Mouse (Mus musculus): Measurements from ENCODE around the gene Capg. TPM values are rescaled to one million over a fixed set of nuclear protein-coding genes. Genes with fewer than 3 reads are reported as not detected.
A peak's percentile ranks its signal among the peaks of the same experiment; 100 is the strongest.

Gene Capg
- polyA plus RNA-seq (2012; rRNA removed) = 3.6 and 4.8 TPM in 2 replicates

DNA sequence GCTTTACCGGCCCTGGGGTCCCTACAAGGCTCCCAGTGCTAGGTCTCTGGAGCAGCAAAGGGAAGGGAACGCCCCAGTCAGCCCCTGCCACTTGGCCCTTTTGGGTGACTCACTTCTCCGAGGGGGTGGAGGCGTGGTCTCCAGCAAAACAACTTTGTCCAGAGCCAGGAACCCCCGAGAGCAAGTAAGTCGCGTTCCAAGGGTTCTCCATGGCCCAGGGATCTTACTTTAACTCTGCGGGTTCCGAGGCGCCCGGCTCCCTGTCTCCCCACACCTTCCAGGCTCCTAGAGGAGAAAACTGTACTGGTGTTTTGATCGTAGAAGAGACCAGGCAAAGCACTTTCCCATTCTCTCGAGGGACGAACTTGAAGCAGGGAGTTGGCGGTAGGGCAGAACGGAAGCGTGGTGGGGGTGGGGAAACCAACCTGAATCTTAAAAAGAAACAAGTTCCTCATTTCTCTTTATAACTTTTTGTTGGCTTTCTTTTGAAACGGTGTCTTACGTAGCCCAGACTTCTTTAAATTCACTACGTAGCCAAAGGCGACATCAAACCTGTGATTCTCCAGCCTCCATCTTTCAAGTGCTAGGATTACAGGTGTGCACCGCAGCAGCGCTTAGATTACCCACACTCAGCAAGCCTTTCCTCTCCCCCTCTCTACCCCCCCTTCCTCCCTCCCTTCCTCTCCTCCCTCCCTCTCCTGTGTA is at the start of gene Capg:
Gene Capg (plus strand): TSS at position 109 of the 705 bp plus-strand sequence.
- TF ChIP-seq POLR2A (IDR thresholded peaks at IDR 0.05; ENCODE audit: borderline replicate concordance, insufficient read depth, low read length) = no peak
- TF ChIP-seq CTCF (IDR thresholded peaks at IDR 0.05; ENCODE audit: borderline replicate concordance, insufficient read depth, low read depth, low read length) = no peak
- Histone ChIP-seq H3K27me3 (ENCODE audit: control insufficient read depth, insufficient read depth, low read length) (no peaks in the 10 kb centered on the region), H3K4me3 (replicated peaks; ENCODE audit: insufficient read depth, low read depth, low read length) (no peak within 1 kb of the TSS), H3K4me1 (ENCODE audit: control insufficient read depth, insufficient read depth, low read length) (no peaks in the 10 kb centered on the region), H3K27ac (ENCODE audit: insufficient read depth, low read length) (0 out of 2 replicates have a peak within 1 kb of the TSS, but pooled peaks have one; percentile 3)
- no peak for DNase-seq
- 20% methylated on average over 23 of the region's 23 CpGs for WGBS

DNA sequence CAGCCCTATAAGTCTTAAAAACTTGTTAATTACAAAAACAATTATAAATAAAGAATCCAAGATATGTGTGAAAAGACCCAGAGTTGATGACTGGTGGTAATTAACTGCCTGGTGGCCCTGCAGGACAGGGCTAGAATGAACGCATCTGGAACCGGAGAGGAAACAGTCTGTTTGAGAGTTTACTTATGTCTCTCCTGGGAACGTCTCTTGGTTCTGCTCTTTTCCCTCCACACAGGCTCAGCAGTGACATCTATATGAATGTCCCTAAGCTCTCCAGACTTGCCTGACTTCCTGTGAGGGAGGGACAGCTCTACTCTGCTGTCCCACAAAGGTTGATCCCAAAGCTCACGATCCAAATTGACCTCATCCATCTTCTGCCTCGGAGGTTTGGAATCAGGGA is 45.2 kb upstream of the Capg start:
- TF ChIP-seq CTCF (IDR thresholded peaks at IDR 0.05; ENCODE audit: borderline replicate concordance, insufficient read depth, low read depth, low read length) = no peak
- no peak for TF ChIP-seq POLR2A (IDR thresholded peaks at IDR 0.05; ENCODE audit: borderline replicate concordance, insufficient read depth, low read length)
- Histone ChIP-seq H3K27me3 (ENCODE audit: control insufficient read depth, insufficient read depth, low read length) (no peaks in the 10 kb centered on the region; the same call in 1 of the 2 replicates), H3K4me1 (ENCODE audit: control insufficient read depth, insufficient read depth, low read length) (no peaks in the 10 kb centered on the region), H3K4me3 (replicated peaks; ENCODE audit: insufficient read depth, low read depth, low read length) (no peak overlapping the region), H3K27ac (ENCODE audit: insufficient read depth, low read length) (no peak overlapping the region)
- DNase-seq = no peak
- 79% methylated on average over 5 of the region's 5 CpGs for WGBS

GRCm38 (mm10) chr6:72503309-72503708 is 40.9 kb upstream of the Capg start:
- no peak for DNase-seq
- Histone ChIP-seq H3K27me3 (ENCODE audit: control insufficient read depth, insufficient read depth, low read length) (no peaks in the 10 kb centered on the region; the same call in 1 of the 2 replicates), H3K27ac (ENCODE audit: insufficient read depth, low read length) (no peak overlapping the region), H3K4me3 (replicated peaks; ENCODE audit: insufficient read depth, low read depth, low read length) (no peak overlapping the region), H3K4me1 (ENCODE audit: control insufficient read depth, insufficient read depth, low read length) (no peaks in the 10 kb centered on the region)
- TF ChIP-seq POLR2A (IDR thresholded peaks at IDR 0.05; ENCODE audit: borderline replicate concordance, insufficient read depth, low read length) (no peak), CTCF (IDR thresholded peaks at IDR 0.05; ENCODE audit: borderline replicate concordance, insufficient read depth, low read depth, low read length) (no peak)

DNA sequence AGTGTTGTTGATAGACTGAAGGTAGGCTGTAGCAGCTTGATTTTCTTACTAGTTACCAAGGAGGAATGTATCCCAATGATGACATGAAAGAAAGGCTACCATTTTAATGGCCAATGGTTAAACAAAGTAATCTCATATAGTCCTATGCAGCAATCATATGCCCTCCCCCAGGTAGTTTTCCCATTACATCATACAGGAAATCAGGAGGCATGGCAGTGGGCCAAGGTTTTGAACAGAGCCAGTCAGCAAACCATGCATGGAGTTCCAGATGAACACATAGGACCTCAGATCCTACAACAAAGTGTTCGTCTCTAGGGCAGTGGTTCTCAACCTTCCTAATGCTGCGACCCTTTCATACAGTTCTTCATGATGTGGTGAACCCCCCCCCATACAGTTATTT is 40.3 kb upstream of the Capg start:
- 78% methylated on average over 2 of the region's 2 CpGs for WGBS
- H3K4me1 ChIP-seq (ENCODE audit: control insufficient read depth, insufficient read depth, low read length) = no peaks in the 10 kb centered on the region
- H3K4me3 ChIP-seq (replicated peaks; ENCODE audit: insufficient read depth, low read depth, low read length) = no peak overlapping the region
- no peak overlapping the region for H3K27ac ChIP-seq (ENCODE audit: insufficient read depth, low read length)
- DNase-seq = no peak
- TF ChIP-seq CTCF (IDR thresholded peaks at IDR 0.05; ENCODE audit: borderline replicate concordance, insufficient read depth, low read depth, low read length) (no peak), POLR2A (IDR thresholded peaks at IDR 0.05; ENCODE audit: borderline replicate concordance, insufficient read depth, low read length) (no peak)
- H3K27me3 ChIP-seq (ENCODE audit: control insufficient read depth, insufficient read depth, low read length) = no peaks in the 10 kb centered on the region; the same call in 1 of the 2 replicates

GRCm38 (mm10) chr6:72506104-72506503 is 38.1 kb upstream of the Capg start:
- TF ChIP-seq POLR2A (IDR thresholded peaks at IDR 0.05; ENCODE audit: borderline replicate concordance, insufficient read depth, low read length) (no peak), CTCF (IDR thresholded peaks at IDR 0.05; ENCODE audit: borderline replicate concordance, insufficient read depth, low read depth, low read length) (no peak)
- H3K27ac ChIP-seq (ENCODE audit: insufficient read depth, low read length) = no peak overlapping the region
- 89% methylated on average over 1 of the region's 1 CpGs for WGBS
- no peak for DNase-seq
- H3K4me3 ChIP-seq (replicated peaks; ENCODE audit: insufficient read depth, low read depth, low read length) = no peak overlapping the region
- H3K27me3 ChIP-seq (ENCODE audit: control insufficient read depth, insufficient read depth, low read length) = no peaks in the 10 kb centered on the region; the same call in 1 of the 2 replicates
- no peaks in the 10 kb centered on the region for H3K4me1 ChIP-seq (ENCODE audit: control insufficient read depth, insufficient read depth, low read length)

- TF ChIP-seq CTCF (IDR thresholded peaks at IDR 0.05; ENCODE audit: borderline replicate concordance, insufficient read depth, low read depth, low read length) (no peak), POLR2A (IDR thresholded peaks at IDR 0.05; ENCODE audit: borderline replicate concordance, insufficient read depth, low read length) (no peak)
- H3K27me3 ChIP-seq (ENCODE audit: control insufficient read depth, insufficient read depth, low read length) = no peaks in the 10 kb centered on the region
- H3K27ac ChIP-seq (ENCODE audit: insufficient read depth, low read length) = no peak overlapping the region
- DNase-seq = no peak
- H3K4me3 ChIP-seq (replicated peaks; ENCODE audit: insufficient read depth, low read depth, low read length) = no peak overlapping the region
- 82% methylated on average over 4 of the region's 4 CpGs for whole genome bisulfite sequencing
- H3K4me1 ChIP-seq (ENCODE audit: control insufficient read depth, insufficient read depth, low read length) = peaks cover 16% of the 10 kb centered on the region
Measured at GRCm38 (mm10) chr6:72508596-72508995, 35.6 kb upstream of the Capg start.

- Histone ChIP-seq H3K27ac (ENCODE audit: insufficient read depth, low read length) (no peak overlapping the region), H3K4me1 (ENCODE audit: control insufficient read depth, insufficient read depth, low read length) (peaks cover 16% of the 10 kb centered on the region), H3K27me3 (ENCODE audit: control insufficient read depth, insufficient read depth, low read length) (no peaks in the 10 kb centered on the region), H3K4me3 (replicated peaks; ENCODE audit: insufficient read depth, low read depth, low read length) (no peak overlapping the region)
- WGBS = 54% methylated on average over 2 of the region's 2 CpGs
- TF ChIP-seq CTCF (IDR thresholded peaks at IDR 0.05; ENCODE audit: borderline replicate concordance, insufficient read depth, low read depth, low read length) (no peak), POLR2A (IDR thresholded peaks at IDR 0.05; ENCODE audit: borderline replicate concordance, insufficient read depth, low read length) (no peak)
- no peak for DNase-seq
Measured at GRCm38 (mm10) chr6:72509872-72510435, 34.2 kb upstream of the Capg start.
